Mouse (Mus musculus): Measurements from ENCODE around the gene Ank3. TPM values are rescaled to one million over a fixed set of nuclear protein-coding genes. Genes with fewer than 3 reads are reported as not detected.
A peak's percentile ranks its signal among the peaks of the same experiment; 100 is the strongest.

The Ank3 gene
- total RNA-seq, 2 experiments from 2014 or later, result 483 to 533 TPM

DNA sequence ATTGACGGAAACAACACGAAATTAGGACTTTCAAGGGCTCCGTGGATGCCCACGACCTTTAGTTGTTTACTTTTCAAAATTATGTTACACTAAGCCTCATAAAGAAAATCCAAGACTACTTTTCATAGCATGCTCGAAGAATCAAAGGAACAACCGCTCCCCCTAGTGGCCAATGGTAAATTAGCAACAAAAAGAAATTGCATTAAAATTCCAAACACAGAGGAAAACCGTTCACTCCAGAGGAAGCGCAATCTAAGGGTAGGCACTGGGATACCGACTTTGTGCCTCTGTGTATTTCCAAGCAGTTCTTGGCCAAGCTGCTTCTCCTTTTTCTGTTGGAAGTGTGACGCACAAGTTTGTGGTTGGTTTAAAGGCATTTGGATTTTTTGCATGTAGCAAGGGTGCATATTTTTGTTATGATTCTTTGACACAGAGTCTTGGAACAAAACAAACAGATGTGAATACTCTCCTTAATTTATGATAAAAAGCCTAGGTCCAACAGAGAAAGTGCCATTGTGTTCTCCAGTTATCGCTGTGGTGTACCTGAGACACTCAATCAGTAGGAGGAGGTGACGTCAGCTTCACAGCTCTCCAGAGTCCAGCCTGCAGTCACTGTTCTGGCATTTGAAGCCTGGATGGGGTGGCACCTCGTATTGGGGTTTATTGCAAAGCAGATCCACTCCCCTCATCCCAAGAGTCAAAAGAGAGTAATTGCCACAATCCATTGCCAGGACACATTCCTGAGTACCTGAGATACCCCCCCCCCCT, 256.5 kb downstream of the Ank3 start:
- DNase-seq (ENCODE audit: low spot score in 2 of 2), result peak in 1 of 2 experiments; percentile 87

- peak in 1 of 2 experiments; percentile 78 for DNase-seq (ENCODE audit: low spot score in 2 of 2)
Measured at GRCm38 (mm10) chr10:69656321-69656720, 257.7 kb downstream of the Ank3 start.

GRCm38 (mm10) chr10:69659818-69660217, 261.2 kb downstream of the Ank3 start:
- DNase-seq (ENCODE audit: low spot score in 2 of 2), result no peak

GRCm38 (mm10) chr10:69662338-69662737, 263.8 kb downstream of the Ank3 start:
- DNase-seq (ENCODE audit: low spot score in 2 of 2), result peak; percentile 81 to 87

DNA sequence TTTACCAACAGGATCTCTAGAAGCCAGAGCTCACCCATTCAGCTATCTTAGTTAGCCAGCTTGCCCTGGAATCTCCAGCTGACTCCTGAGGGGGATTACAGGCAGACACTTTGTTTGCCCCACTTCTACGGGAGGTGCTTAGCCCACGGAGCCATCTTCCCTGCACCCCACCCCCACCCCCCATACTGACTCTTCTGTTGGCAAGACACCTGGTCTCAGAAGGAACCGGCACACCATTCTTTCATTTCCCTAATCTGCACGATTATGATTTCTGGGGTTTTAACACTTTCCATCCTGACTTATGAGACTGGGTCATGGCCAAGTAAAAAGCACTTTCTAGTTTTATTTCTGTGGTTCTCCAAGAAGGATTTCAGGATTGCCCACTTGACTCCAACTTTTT, 268.9 kb downstream of the Ank3 start:
- no peak for DNase-seq (ENCODE audit: low spot score in 2 of 2)

- no peak for DNase-seq (ENCODE audit: low spot score in 2 of 2)
Measured at GRCm38 (mm10) chr10:69670496-69670895, 271.9 kb downstream of the Ank3 start.

DNA sequence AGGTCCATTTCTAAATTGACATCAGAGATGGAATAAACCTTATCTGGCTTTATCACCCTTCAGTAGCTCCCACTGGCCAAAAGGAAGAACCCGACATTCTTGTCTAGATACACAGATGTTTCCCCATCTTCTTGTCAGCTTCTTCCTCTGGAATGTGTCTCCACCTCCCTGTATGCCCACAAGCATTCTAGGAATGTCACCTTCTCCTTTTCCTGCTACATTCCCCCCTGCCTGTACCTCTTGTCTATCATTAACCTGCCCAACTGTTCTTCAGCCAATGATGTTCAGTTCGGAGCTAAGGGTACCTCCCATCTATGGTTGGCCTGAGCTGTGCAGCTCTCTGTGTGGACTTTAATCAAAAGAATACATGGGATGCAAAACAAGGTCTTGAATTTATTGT, 272.4 kb downstream of the Ank3 start:
- no peak for DNase-seq (ENCODE audit: low spot score in 2 of 2)

DNA sequence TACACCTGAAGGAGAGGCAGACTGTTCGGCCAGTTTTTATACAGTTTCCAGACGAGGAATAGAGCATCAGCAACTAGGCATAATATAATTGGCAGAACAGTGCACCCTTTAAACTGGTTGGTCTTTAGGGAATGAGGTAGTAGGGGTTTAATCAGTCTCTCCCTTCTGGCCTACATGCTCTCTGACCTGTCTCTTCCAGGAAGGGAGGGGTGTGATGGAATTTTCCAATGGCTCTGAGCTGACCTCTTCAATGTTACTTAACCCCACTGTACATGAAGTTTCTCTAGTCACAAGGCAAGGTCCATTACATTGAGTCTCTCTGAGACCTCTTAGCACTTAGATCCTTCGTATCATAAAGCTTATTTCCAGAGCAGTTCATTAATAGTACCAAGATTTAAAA, 272.9 kb downstream of the Ank3 start:
- no peak for DNase-seq (ENCODE audit: low spot score in 2 of 2)

- no peak for DNase-seq (ENCODE audit: low spot score in 2 of 2)
Measured at GRCm38 (mm10) chr10:69672545-69672944, 274.0 kb downstream of the Ank3 start.

- DNase-seq (ENCODE audit: low spot score in 2 of 2), result no peak
Measured at GRCm38 (mm10) chr10:69678230-69678629, 279.7 kb downstream of the Ank3 start.

GRCm38 (mm10) chr10:69686336-69686735, 287.8 kb downstream of the Ank3 start:
- DNase-seq (ENCODE audit: low spot score in 2 of 2), result no peak

DNA sequence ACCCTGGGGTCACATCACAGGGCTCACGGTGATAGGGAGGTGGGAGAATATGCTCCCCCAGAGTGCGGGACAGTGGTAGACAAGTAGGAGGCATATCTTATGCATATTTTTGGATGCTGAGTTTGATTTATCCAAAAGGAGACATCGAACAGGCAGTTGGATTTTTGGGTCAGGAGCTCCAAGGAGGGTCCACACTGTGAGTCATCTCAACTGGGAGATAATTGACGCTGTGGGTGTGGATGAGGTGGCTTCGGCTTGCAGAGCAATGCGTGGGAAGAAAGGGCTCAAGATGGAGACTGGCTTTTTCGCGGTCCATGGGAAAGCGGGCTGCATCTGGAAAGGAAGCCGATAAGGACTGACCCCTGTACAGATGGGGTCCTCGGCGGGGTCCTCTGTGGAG, 290.5 kb downstream of the Ank3 start:
- no peak for DNase-seq (ENCODE audit: low spot score in 2 of 2)

GRCm38 (mm10) chr10:69690131-69690960, 291.8 kb downstream of the Ank3 start:
- DNase-seq (ENCODE audit: low spot score in 2 of 2), result peak; percentile 36 to 60

- no peak for DNase-seq (ENCODE audit: low spot score in 2 of 2)
Measured at GRCm38 (mm10) chr10:69690961-69691451, 292.4 kb downstream of the Ank3 start.

DNA sequence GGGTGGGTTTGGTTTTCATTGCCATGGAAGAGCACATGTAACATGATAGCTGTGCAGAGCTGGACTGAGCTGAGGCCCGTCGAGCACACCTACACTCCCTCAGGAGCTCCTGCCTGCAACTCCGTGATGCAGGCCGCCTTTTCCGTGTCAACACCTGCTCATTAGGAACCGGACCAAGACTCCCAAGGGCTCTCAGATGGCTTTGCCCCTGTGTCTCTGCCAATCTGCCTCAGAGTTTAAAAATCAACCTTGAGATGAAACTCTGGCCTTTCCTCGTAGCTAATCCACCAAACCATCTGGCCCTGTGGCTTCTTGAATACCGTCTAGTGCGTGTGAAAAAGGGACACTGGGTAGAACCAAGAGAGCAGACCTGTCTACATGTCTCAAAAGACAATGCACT, 297.4 kb downstream of the Ank3 start:
- no peak for DNase-seq (ENCODE audit: low spot score in 2 of 2)

GRCm38 (mm10) chr10:69698699-69699098, 300.1 kb downstream of the Ank3 start:
- DNase-seq (ENCODE audit: low spot score in 2 of 2), result no peak

- no peak for DNase-seq (ENCODE audit: low spot score in 2 of 2)
Measured at GRCm38 (mm10) chr10:69701226-69701625, 302.7 kb downstream of the Ank3 start.

- peak in 1 of 2 experiments; percentile 49 for DNase-seq (ENCODE audit: low spot score in 2 of 2)
Measured at GRCm38 (mm10) chr10:69705806-69706768, 307.5 kb downstream of the Ank3 start.

- no peak for DNase-seq (ENCODE audit: low spot score in 2 of 2)
Measured at GRCm38 (mm10) chr10:69706851-69707788, 308.5 kb downstream of the Ank3 start.
